Mouse (Mus musculus) spleen, embryonic (tissue): Measurements from ENCODE around the gene Prss48.
"Not testable (repeated sequence)": the region's sequence is repeated elsewhere in the genome, so short reads cannot be mapped to it uniquely, and the experiment has no call there.

ENCODE experiments used
- CTCF ChIA-PET: fragments of 350-600 bp; sonication (Branson Sonifier 250); formaldehyde crosslinking; loops from one replicate; lab custom pipeline; 2022; lab: Charles Lee

Prss48 gene

GRCm38 (mm10) chr3:86004751-86005150 lies 2.5 kb upstream of the Prss48 start:
- CTCF ChIA-PET: no interaction called here

- CTCF ChIA-PET: interaction anchor here (0.5 kb wide), 1 partner anchor 1628 kb away, joined by 4 read pairs; no protein-coding TSS in a partner anchor
Measured at GRCm38 (mm10) chr3:86002940-86003339, 649 bp upstream of the Prss48 start.

GRCm38 (mm10) chr3:86001271-86001670 lies 1.0 kb downstream of the Prss48 start:
- CTCF ChIA-PET: no interaction called here

GRCm38 (mm10) chr3:85994645-85995044 lies 7.6 kb downstream of the Prss48 start:
- CTCF ChIA-PET: no interaction called here

- CTCF ChIA-PET: no interaction called here
Measured at GRCm38 (mm10) chr3:85993744-85994143, 8.5 kb downstream of the Prss48 start.

GRCm38 (mm10) chr3:85991802-85992156 lies 10.5 kb downstream of the Prss48 start:
- CTCF ChIA-PET: no interaction called here

GRCm38 (mm10) chr3:85991140-85991801 lies 11.0 kb downstream of the Prss48 start:
- CTCF ChIA-PET: no interaction called here

GRCm38 (mm10) chr3:85987225-85987624 lies 15.1 kb downstream of the Prss48 start:
- CTCF ChIA-PET: no interaction called here

- CTCF ChIA-PET: no interaction called here
Measured at GRCm38 (mm10) chr3:85984537-85984936, 17.8 kb downstream of the Prss48 start.

GRCm38 (mm10) chr3:85981761-85982160 lies 20.5 kb downstream of the Prss48 start:
- CTCF ChIA-PET: not testable (repeated sequence)

GRCm38 (mm10) chr3:85980036-85980435 lies 22.3 kb downstream of the Prss48 start:
- CTCF ChIA-PET: no interaction called here

- CTCF ChIA-PET: no interaction called here
Measured at GRCm38 (mm10) chr3:85974451-85974850, 27.8 kb downstream of the Prss48 start.

- CTCF ChIA-PET: no interaction called here
Measured at GRCm38 (mm10) chr3:85973376-85974140, 28.7 kb downstream of the Prss48 start.

GRCm38 (mm10) chr3:85971599-85971975 lies 30.7 kb downstream of the Prss48 start:
- CTCF ChIA-PET: interaction anchor here (0.6 kb wide), 1 partner anchor 532 kb away, joined by 5 read pairs; no protein-coding TSS in a partner anchor

GRCm38 (mm10) chr3:85970742-85971598 lies 31.3 kb downstream of the Prss48 start, which contains the start of gene Sh3d19:
Gene Sh3d19 (plus strand): TSS chr3:85971109.
- CTCF ChIA-PET: interaction anchor here (0.6 kb wide), 1 partner anchor 531 kb away, joined by 5 read pairs; no protein-coding TSS in a partner anchor

GRCm38 (mm10) chr3:85969040-85969439 lies 33.3 kb downstream of the Prss48 start:
- CTCF ChIA-PET: no interaction called here

- CTCF ChIA-PET: no interaction called here
Measured at GRCm38 (mm10) chr3:85965479-85965878, 36.8 kb downstream of the Prss48 start.

GRCm38 (mm10) chr3:85961134-85961533 lies 41.2 kb downstream of the Prss48 start:
- CTCF ChIA-PET: no interaction called here

- CTCF ChIA-PET: no interaction called here
Measured at GRCm38 (mm10) chr3:85959669-85960068, 42.6 kb downstream of the Prss48 start.

- CTCF ChIA-PET: no interaction called here
Measured at GRCm38 (mm10) chr3:85955704-85956103, 46.6 kb downstream of the Prss48 start.

- CTCF ChIA-PET: no interaction called here
Measured at GRCm38 (mm10) chr3:85955269-85955668, 47.0 kb downstream of the Prss48 start.

GRCm38 (mm10) chr3:85952696-85953283 lies 49.5 kb downstream of the Prss48 start:
- CTCF ChIA-PET: no interaction called here
